Mouse (Mus musculus) myocyte (in vitro differentiated cells): ENCODE results near the gene G6pc2. TPM values are rescaled to one million over a fixed set of nuclear protein-coding genes. Genes with fewer than 3 reads are reported as not detected.

Experiments
- H3K27me3 ChIP-seq: one replicate; pipeline ENCODE4 v1.6.1; 2011; ENCODE audit not compliant: control insufficient read depth, insufficient read depth, insufficient read length
- H3K36me3 ChIP-seq: one replicate; pipeline ENCODE4 v1.6.1; 2011; ENCODE audit not compliant: control insufficient read depth, insufficient read depth
- H3K4me2 ChIP-seq: one replicate; pipeline ENCODE4 v1.6.1; 2011; ENCODE audit warnings: low read depth, control low read depth
- H3K4me3 ChIP-seq: one replicate; pipeline ENCODE4 v1.5.1; 2011; ENCODE audit warnings: mild to moderate bottlenecking, control low read depth, moderate library complexity
- H3K79me2 ChIP-seq: one replicate; pipeline ENCODE4 v1.6.1; 2011; ENCODE audit not compliant: control insufficient read depth, insufficient read depth
- H3ac ChIP-seq: one replicate; pipeline ENCODE4 v1.6.1; 2011; ENCODE audit not compliant: control insufficient read depth, insufficient read length
- CEBPB ChIP-seq: IDR thresholded peaks from 2 replicates; pipeline ENCODE4 v1.6.1; 2011; ENCODE audit warnings: mild to moderate bottlenecking, moderate library complexity; ENCODE audit not compliant: poor library complexity, insufficient read depth, severe bottlenecking
- E2F4 ChIP-seq: IDR thresholded peaks from one replicate; pipeline ENCODE4 v1.6.1; 2011; ENCODE audit warnings: mild to moderate bottlenecking, control low read depth, moderate library complexity; ENCODE audit not compliant: insufficient read depth
- MAX ChIP-seq: IDR thresholded peaks from one replicate; pipeline ENCODE4 v1.6.1; 2011; ENCODE audit warnings: low read depth, mild to moderate bottlenecking, control low read depth
- MYOD1 ChIP-seq, 3 experiments: IDR thresholded peaks; one replicate each; pipeline ENCODE4 v1.6.1; 2011; ENCODE audit warnings: control low read depth in 2 of 3, low read depth in 2 of 3, mild to moderate bottlenecking in 2 of 3, moderate library complexity in 1 of 3; ENCODE audit not compliant: insufficient read length in 2 of 3, control insufficient read depth in 1 of 3
- MYOG ChIP-seq, 3 experiments: IDR thresholded peaks; one replicate each; pipeline ENCODE4 v1.6.1; 2011; ENCODE audit warnings: control low read depth in 2 of 3, low read depth in 2 of 3, mild to moderate bottlenecking in 2 of 3; ENCODE audit not compliant: insufficient read length in 2 of 3, control insufficient read depth in 1 of 3, insufficient read depth in 1 of 3
- POLR2A ChIP-seq: IDR thresholded peaks from one replicate; pipeline ENCODE4 v1.6.1; 2011; ENCODE audit warnings: low read depth, mild to moderate bottlenecking, control low read depth, moderate library complexity; ENCODE audit not compliant: insufficient read length
- POLR2AphosphoS2 ChIP-seq: IDR thresholded peaks from one replicate; pipeline ENCODE4 v1.6.1; 2011; ENCODE audit warnings: low read depth, control low read depth; ENCODE audit not compliant: insufficient read length
- REST ChIP-seq: IDR thresholded peaks from one replicate; pipeline ENCODE4 v1.6.1; 2011; ENCODE audit warnings: mild to moderate bottlenecking, control low read depth, moderate library complexity; ENCODE audit not compliant: insufficient read depth, insufficient read length
- SRF ChIP-seq: IDR thresholded peaks from one replicate; pipeline ENCODE4 v1.6.1; 2011; ENCODE audit warnings: low read depth; ENCODE audit not compliant: control insufficient read depth, insufficient read length
- TCF12 ChIP-seq: IDR thresholded peaks from one replicate; pipeline ENCODE4 v1.6.1; 2011; ENCODE audit warnings: mild to moderate bottlenecking, control low read depth; ENCODE audit not compliant: poor library complexity, insufficient read depth, severe bottlenecking
- TCF3 ChIP-seq: IDR thresholded peaks from one replicate; pipeline ENCODE4 v1.6.1; 2011; ENCODE audit warnings: low read depth, control low read depth; ENCODE audit not compliant: insufficient read length
- USF1 ChIP-seq: IDR thresholded peaks from one replicate; pipeline ENCODE4 v1.6.1; 2011; ENCODE audit warnings: low read depth, mild to moderate bottlenecking, control low read depth, moderate library complexity
- polyA plus RNA-seq: library from polyadenylated mRNA; unstranded; fragments of >200 nt; fragmentation: generic; extraction: Trizol; gene quantifications from one replicate; pipeline ENCODE4 v1.2.1, GENCODE M21; 2012; ENCODE audit warnings: missing spikeins

G6pc2 gene
- polyA plus RNA-seq, 1 experiment = not detected

- Histone ChIP-seq H3K79me2 (no peaks in the 10 kb centered on the region), H3K4me3 (no peak overlapping the region), H3K4me2 (no peak overlapping the region), H3K27me3 (no peaks in the 10 kb centered on the region), H3ac (no peak overlapping the region), H3K36me3 (no peaks in the 10 kb centered on the region)
- TF ChIP-seq POLR2A (no peak), MYOD1 (IDR thresholded peaks at IDR 0.05; ENCODE audit: control insufficient read depth in 1 of 3, insufficient read length in 2 of 3, low read depth in 2 of 3) (no peak), TCF3 (no peak), MAX (no peak), E2F4 (no peak), REST (no peak), USF1 (no peak)
Measured at GRCm38 (mm10) chr2:69230137-69230536, 19.3 kb downstream of the G6pc2 start.

GRCm38 (mm10) chr2:69232101-69232500 lies 21.2 kb downstream of the G6pc2 start:
- H3K36me3 ChIP-seq = no peaks in the 10 kb centered on the region
- no peaks in the 10 kb centered on the region for H3K27me3 ChIP-seq
- TF ChIP-seq SRF = no peak
- TF ChIP-seq E2F4 = no peak
- no peak for TF ChIP-seq TCF12
- TF ChIP-seq USF1 = no peak
- no peak for TF ChIP-seq POLR2A
- TF ChIP-seq MAX = no peak
- no peak for TF ChIP-seq POLR2AphosphoS2
- no peak for TF ChIP-seq CEBPB
- TF ChIP-seq MYOG (IDR thresholded peaks at IDR 0.05; ENCODE audit: control insufficient read depth in 1 of 3, insufficient read depth in 1 of 3, insufficient read length in 2 of 3, low read depth in 2 of 3) = no peak
- TF ChIP-seq MYOD1 (IDR thresholded peaks at IDR 0.05; ENCODE audit: control insufficient read depth in 1 of 3, insufficient read length in 2 of 3, low read depth in 2 of 3) = no peak
- TF ChIP-seq TCF3 = no peak
- no peak for TF ChIP-seq REST
- no peak overlapping the region for H3K4me2 ChIP-seq
- no peaks in the 10 kb centered on the region for H3K79me2 ChIP-seq
- H3K4me3 ChIP-seq = no peak overlapping the region
- no peak overlapping the region for H3ac ChIP-seq

GRCm38 (mm10) chr2:69234976-69235678 lies 24.3 kb downstream of the G6pc2 start:
- TF ChIP-seq SRF (no peak), TCF12 (no peak), USF1 (no peak), MYOD1 (IDR thresholded peaks at IDR 0.05; ENCODE audit: control insufficient read depth in 1 of 3, insufficient read length in 2 of 3, low read depth in 2 of 3) (no peak), TCF3 (no peak), MYOG (IDR thresholded peaks at IDR 0.05; ENCODE audit: control insufficient read depth in 1 of 3, insufficient read depth in 1 of 3, insufficient read length in 2 of 3, low read depth in 2 of 3) (no peak), REST (no peak)
- no peak overlapping the region for H3K4me2 ChIP-seq
- no peaks in the 10 kb centered on the region for H3K27me3 ChIP-seq
- H3ac ChIP-seq = no peak overlapping the region
- H3K79me2 ChIP-seq = no peaks in the 10 kb centered on the region
- H3K4me3 ChIP-seq = no peak overlapping the region
- no peaks in the 10 kb centered on the region for H3K36me3 ChIP-seq

- H3K79me2 ChIP-seq = no peaks in the 10 kb centered on the region
- H3ac ChIP-seq = no peak overlapping the region
- TF ChIP-seq USF1 (no peak), POLR2A (no peak), MAX (no peak)
- no peaks in the 10 kb centered on the region for H3K27me3 ChIP-seq
- no peak overlapping the region for H3K4me2 ChIP-seq
- H3K36me3 ChIP-seq = no peaks in the 10 kb centered on the region
- no peak overlapping the region for H3K4me3 ChIP-seq
Measured at GRCm38 (mm10) chr2:69239315-69239714, 28.4 kb downstream of the G6pc2 start.

GRCm38 (mm10) chr2:69244924-69245323 lies 34.1 kb downstream of the G6pc2 start:
- TF ChIP-seq SRF (no peak), TCF3 (no peak), POLR2A (no peak), MYOD1 (IDR thresholded peaks at IDR 0.05; ENCODE audit: control insufficient read depth in 1 of 3, insufficient read length in 2 of 3, low read depth in 2 of 3) (no peak), MYOG (IDR thresholded peaks at IDR 0.05; ENCODE audit: control insufficient read depth in 1 of 3, insufficient read depth in 1 of 3, insufficient read length in 2 of 3, low read depth in 2 of 3) (no peak), E2F4 (no peak), CEBPB (no peak), MAX (no peak), REST (no peak)
- no peak overlapping the region for H3ac ChIP-seq
- H3K4me3 ChIP-seq = no peak overlapping the region
- no peaks in the 10 kb centered on the region for H3K27me3 ChIP-seq
- H3K4me2 ChIP-seq = no peak overlapping the region
- no peaks in the 10 kb centered on the region for H3K36me3 ChIP-seq
- H3K79me2 ChIP-seq = no peaks in the 10 kb centered on the region
